12 mouse cellular contexts compared by ENCODE assay signal in the genomic region with DNA sequence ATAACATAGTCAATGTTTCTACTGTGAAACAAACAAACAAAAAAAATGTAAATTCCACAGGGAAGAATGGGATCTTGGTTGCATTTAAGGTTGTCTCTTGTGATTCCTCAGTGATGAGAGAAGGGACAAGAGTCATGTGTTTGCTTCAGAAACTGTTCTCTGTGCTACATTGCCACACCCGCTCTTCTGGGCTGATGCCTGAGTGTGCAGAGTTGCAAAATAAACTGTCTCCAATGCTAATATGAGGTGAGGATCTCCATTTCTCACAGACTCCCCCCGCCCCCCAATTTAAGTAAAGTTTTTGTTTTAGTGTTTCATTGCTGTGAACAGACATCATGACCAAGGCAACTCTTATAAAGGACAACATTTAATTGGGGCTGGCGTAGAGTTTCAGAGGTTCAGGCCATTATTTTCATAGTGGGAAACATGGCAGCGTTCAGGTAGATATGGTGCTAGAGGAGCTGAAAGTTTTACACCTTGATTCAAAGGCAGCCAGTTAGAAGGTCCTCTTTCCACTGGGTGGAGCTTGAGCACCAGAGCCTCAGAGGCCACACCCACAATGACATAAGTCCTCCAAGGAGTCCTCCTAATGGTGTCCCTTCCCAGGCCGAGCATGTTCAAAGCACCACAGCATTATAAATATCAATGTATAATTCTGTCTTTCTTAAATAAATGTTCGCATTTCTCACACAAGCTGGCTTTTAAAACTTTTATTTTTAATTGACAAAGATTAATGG. TPM values are rescaled to one million over a fixed set of nuclear protein-coding genes. Genes with fewer than 3 reads are reported as not detected.
DNase-seq lines count a peak whose midpoint lies in the region; ATAC-seq and TF ChIP-seq lines count a peak whose summit lies in the region.
"Had no signal": no experiment of that assay in that cellular context is flagged by ENCODE, and none has a peak within 500 bp of the region (broad histone marks: within the 10 kb centered on the region; RNA-seq: fewer than 3 reads in every experiment).

No protein-coding gene starts in this region.

- TF ChIP-seq EP300 in liver, embryonic 14.5 days (IDR thresholded peaks at IDR 0.05; ENCODE audit: low read depth) = no peak

- no peak overlapping the region for H3K27ac ChIP-seq in heart, embryonic 12.5 days (ENCODE audit: poor library complexity, severe bottlenecking)
- H3K27ac ChIP-seq in embryonic facial prominence, embryonic 14.5 days (replicated peaks; ENCODE audit: low read depth, low read length) = no peak overlapping the region
- H3K27ac ChIP-seq in liver, embryonic 14.5 days = no peak overlapping the region
- H3K27ac ChIP-seq: embryonic facial prominence, embryonic 15.5 days; hindbrain, embryonic 15.5 days had no signal

- intact Hi-C loops in left cerebral cortex, postnatal 10 days (cut with DNase I) = no loop called here

- WGBS in heart, embryonic 12.5 days = 79% methylated on average over 6 of the region's 6 CpGs
- 84% methylated on average over 6 of the region's 6 CpGs for WGBS in embryonic facial prominence, embryonic 14.5 days
- 59% methylated on average over 6 of the region's 6 CpGs for WGBS in liver, embryonic 14.5 days (ENCODE audit: insufficient replicate concordance)

- H3K27me3 ChIP-seq in heart, embryonic 12.5 days (replicated peaks) = no peaks in the 10 kb centered on the region
- H3K27me3 ChIP-seq in embryonic facial prominence, embryonic 14.5 days (replicated peaks; ENCODE audit: control insufficient read depth, insufficient read depth, low read length) = no peaks in the 10 kb centered on the region
- H3K27me3 ChIP-seq in liver, embryonic 14.5 days (ENCODE audit: control insufficient read depth, insufficient read depth, low read length) = no peaks in the 10 kb centered on the region
- H3K27me3 ChIP-seq: embryonic facial prominence, embryonic 15.5 days; hindbrain, embryonic 15.5 days had no signal

- DNase-seq in heart, postnatal 4 days = no peak
- peak; percentile 86 for DNase-seq in ES-CJ7 (ENCODE audit: low read depth, low spot score)
- DNase-seq in embryonic facial prominence, embryonic 14.5 days (ENCODE audit: low spot score) = peak; percentile 43
- DNase-seq in liver, embryonic 14.5 days (ENCODE audit: low read depth in 3 of 3, low spot score in 3 of 3) = peak; percentile 42 to 56 (median 52)
- DNase-seq in B cell, adult 2 months = no peak
- DNase-seq in left cerebral cortex, postnatal 10 days (ENCODE audit: extremely low spot score in 1 of 2, low spot score in 2 of 2) = no peak
- DNase-seq in layer of hippocampus, adult 9-10 months (ENCODE audit: low spot score) = no peak
- DNase-seq: right cerebral cortex, postnatal 4 days; thymus, postnatal 36 days had no signal

- TF ChIP-seq CTCF in liver, embryonic 14.5 days (IDR thresholded peaks at IDR 0.05; ENCODE audit: low read depth) = no peak

- no peak overlapping the region for H3K4me3 ChIP-seq in heart, embryonic 12.5 days
- H3K4me3 ChIP-seq in embryonic facial prominence, embryonic 14.5 days (ENCODE audit: low read depth, low read length) = no peak overlapping the region
- H3K4me3 ChIP-seq in liver, embryonic 14.5 days (ENCODE audit: insufficient read depth in 1 of 2, low read depth in 2 of 2, low read length in 2 of 2) = no peak overlapping the region
- H3K4me3 ChIP-seq: embryonic facial prominence, embryonic 15.5 days; hindbrain, embryonic 15.5 days had no signal

- no peak overlapping the region for H3K4me2 ChIP-seq in heart, embryonic 12.5 days
- no peak overlapping the region for H3K4me2 ChIP-seq in embryonic facial prominence, embryonic 14.5 days (ENCODE audit: low read depth, low read length)
- no peak overlapping the region for H3K4me2 ChIP-seq in liver, embryonic 14.5 days (ENCODE audit: low read depth)
- H3K4me2 ChIP-seq: embryonic facial prominence, embryonic 15.5 days; hindbrain, embryonic 15.5 days had no signal

- no peaks in the 10 kb centered on the region for H3K9me3 ChIP-seq in heart, embryonic 12.5 days (replicated peaks)
- no peaks in the 10 kb centered on the region for H3K9me3 ChIP-seq in embryonic facial prominence, embryonic 14.5 days (ENCODE audit: control insufficient read depth, low read length)
- no peaks in the 10 kb centered on the region for H3K9me3 ChIP-seq in liver, embryonic 14.5 days (ENCODE audit: control insufficient read depth, low read length)
- H3K9me3 ChIP-seq: embryonic facial prominence, embryonic 15.5 days; hindbrain, embryonic 15.5 days had no signal

- ATAC-seq in heart, embryonic 12.5 days (ENCODE audit: insufficient number of reproducible peaks, low FRiP score) = peak; percentile 60; the same call in 1 of the 2 replicates
- no peak for ATAC-seq in embryonic facial prominence, embryonic 14.5 days (ENCODE audit: low read depth)
- ATAC-seq in liver, embryonic 14.5 days (ENCODE audit: insufficient read depth) = peak; percentile 63

- peaks cover 36% of the 10 kb centered on the region for H3K36me3 ChIP-seq in heart, embryonic 12.5 days
- H3K36me3 ChIP-seq in embryonic facial prominence, embryonic 14.5 days (ENCODE audit: control insufficient read depth, insufficient read depth, low read length) = peaks cover 49% of the 10 kb centered on the region
- peaks cover 20% of the 10 kb centered on the region for H3K36me3 ChIP-seq in liver, embryonic 14.5 days (replicated peaks; ENCODE audit: control insufficient read depth, insufficient read depth, low read depth)

- H3K9ac ChIP-seq in heart, embryonic 12.5 days = no peak overlapping the region
- H3K9ac ChIP-seq in embryonic facial prominence, embryonic 14.5 days (ENCODE audit: low read depth, low read length) = no peak overlapping the region
- H3K9ac ChIP-seq in liver, embryonic 14.5 days (replicated peaks) = no peak overlapping the region
- H3K9ac ChIP-seq: embryonic facial prominence, embryonic 15.5 days; hindbrain, embryonic 15.5 days had no signal

- H3K4me1 ChIP-seq in heart, embryonic 12.5 days (replicated peaks) = peaks cover 20% of the 10 kb centered on the region
- H3K4me1 ChIP-seq in embryonic facial prominence, embryonic 14.5 days (ENCODE audit: control insufficient read depth, insufficient read depth, low read length) = peaks cover under 1% of the 10 kb centered on the region; the same call in 1 of the 2 replicates
- H3K4me1 ChIP-seq in liver, embryonic 14.5 days (replicated peaks; ENCODE audit: control insufficient read depth in 2 of 2, insufficient read depth in 2 of 2, low read length in 1 of 2) = peaks cover 6 to 25% of the 10 kb centered on the region in 2 experiments

RNA-seq across cellular contexts. Expression of a gene that starts 6.4 kb away (rescaled TPM):
- polyA plus RNA-seq in heart, embryonic 12.5 days (2016; fragmentation: Nextera tagmentation; extraction: Ambion mirVana) = 97.0 and 101 TPM in 2 replicates
- 100 to 1,000 TPM; 357 to 393 TPM for total RNA-seq in heart, postnatal 4 days (2021)
- 254 and 271 TPM in 2 replicates for polyA plus RNA-seq in embryonic facial prominence, embryonic 14.5 days (2014; fragmentation: Nextera tagmentation; extraction: Ambion mirVana)
- polyA plus RNA-seq in liver, embryonic 14.5 days (2012; rRNA removed) = 3,928 and 4,028 TPM in 2 replicates
- 198 and 228 TPM in 2 replicates for polyA plus RNA-seq in liver, embryonic 14.5 days (2014; fragmentation: Nextera tagmentation; extraction: Ambion mirVana)
- 100 to 1,000 TPM; 259 to 319 TPM for total RNA-seq in left cerebral cortex, postnatal 10 days (2021)

RNA-seq across cellular contexts. Expression of a gene that starts 16.1 kb away (rescaled TPM):
- polyA plus RNA-seq in heart, embryonic 12.5 days (2016; fragmentation: Nextera tagmentation; extraction: Ambion mirVana) = 6.6 and 9.5 TPM in 2 replicates
- total RNA-seq in heart, postnatal 4 days (2021) = 10 to 100 TPM; 12.0 to 16.7 TPM
- polyA plus RNA-seq in embryonic facial prominence, embryonic 14.5 days (2014; fragmentation: Nextera tagmentation; extraction: Ambion mirVana) = 18.5 and 18.8 TPM in 2 replicates
- 1.9 TPM in 2 replicates for polyA plus RNA-seq in liver, embryonic 14.5 days (2012; rRNA removed)
- 1.8 and 2.2 TPM in 2 replicates for polyA plus RNA-seq in liver, embryonic 14.5 days (2014; fragmentation: Nextera tagmentation; extraction: Ambion mirVana)
- total RNA-seq in left cerebral cortex, postnatal 10 days (2021) = 10 to 100 TPM; 24.4 to 26.0 TPM

Comparison
In these comparisons a context has a peak if more than half of its experiments do, and no peak if none do; other contexts are left out.
1. DNase-seq: peak in ES-CJ7 (single experiment), embryonic facial prominence, embryonic 14.5 days (single experiment) and liver, embryonic 14.5 days (3 of 3); none in heart, postnatal 4 days (single experiment), B cell, adult 2 months (0 of 2), left cerebral cortex, postnatal 10 days (0 of 2) and layer of hippocampus, adult 9-10 months (single experiment).